ENCODE assay signal across 9 mouse cellular contexts in genomic region chr11:100200104-100200820, GRCm38 (mm10). TPM values are rescaled to one million over a fixed set of nuclear protein-coding genes. Genes with fewer than 3 reads are reported as not detected.
DNase-seq lines count a peak whose midpoint lies in the region; ATAC-seq and TF ChIP-seq lines count a peak whose summit lies in the region.
"Had no signal": no experiment of that assay in that cellular context is flagged by ENCODE, and none has a peak within 500 bp of the region (broad histone marks: within the 10 kb centered on the region; RNA-seq: fewer than 3 reads in every experiment).

No protein-coding gene starts in this region.

- ATAC-seq in frontal cortex, adult (ENCODE audit: low TSS enrichment) = peak; percentile 75
- ATAC-seq in midbrain, postnatal 0 days (ENCODE audit: low FRiP score) = no peak
- ATAC-seq in midbrain, embryonic 16.5 days = no peak
- ATAC-seq in hindbrain, embryonic 12.5 days (ENCODE audit: low FRiP score) = no peak

- H3K27ac ChIP-seq in midbrain, postnatal 0 days (ENCODE audit: low read depth, low read length) = no peak overlapping the region
- no peak overlapping the region for H3K27ac ChIP-seq in midbrain, embryonic 16.5 days (ENCODE audit: low read length)
- H3K27ac ChIP-seq in hindbrain, embryonic 12.5 days = no peak overlapping the region
- H3K27ac ChIP-seq: hindbrain, embryonic 15.5 days had no signal

- no peaks in the 10 kb centered on the region for H3K27me3 ChIP-seq in midbrain, postnatal 0 days (ENCODE audit: insufficient read depth, low read length)
- H3K27me3 ChIP-seq in midbrain, embryonic 16.5 days (ENCODE audit: control insufficient read depth, insufficient read depth, low read depth, low read length) = no peaks in the 10 kb centered on the region
- H3K27me3 ChIP-seq in hindbrain, embryonic 12.5 days = no peaks in the 10 kb centered on the region
- H3K27me3 ChIP-seq: hindbrain, embryonic 15.5 days had no signal

- WGBS in midbrain, postnatal 0 days = 48% methylated on average over 8 of the region's 8 CpGs
- 44% methylated on average over 8 of the region's 8 CpGs for whole genome bisulfite sequencing in midbrain, embryonic 16.5 days
- WGBS in hindbrain, embryonic 12.5 days = 44% methylated on average over 8 of the region's 8 CpGs

- H3K4me2 ChIP-seq in midbrain, postnatal 0 days (ENCODE audit: low read depth, low read length, poor library complexity, severe bottlenecking) = no peak overlapping the region
- H3K4me2 ChIP-seq in midbrain, embryonic 16.5 days (ENCODE audit: low read length) = no peak overlapping the region
- no peak overlapping the region for H3K4me2 ChIP-seq in hindbrain, embryonic 12.5 days (replicated peaks)
- H3K4me2 ChIP-seq: hindbrain, embryonic 15.5 days had no signal

- peak; percentile 48 for TF ChIP-seq CTCF in midbrain, postnatal 0 days (IDR thresholded peaks at IDR 0.05)
- TF ChIP-seq CTCF in brain, embryonic 14.5 days (IDR thresholded peaks at IDR 0.05; ENCODE audit: borderline replicate concordance, extremely low read depth, insufficient read depth, insufficient read length) = peak; percentile 47; the same call in 1 of the 2 replicates

- H3K4me3 ChIP-seq in midbrain, postnatal 0 days (ENCODE audit: low read depth, low read length) = no peak overlapping the region
- no peak overlapping the region for H3K4me3 ChIP-seq in midbrain, embryonic 16.5 days (ENCODE audit: low read depth, low read length)
- no peak overlapping the region for H3K4me3 ChIP-seq in hindbrain, embryonic 12.5 days
- H3K4me3 ChIP-seq: hindbrain, embryonic 15.5 days had no signal

- no peaks in the 10 kb centered on the region for H3K4me1 ChIP-seq in midbrain, postnatal 0 days (ENCODE audit: insufficient read depth, low read length)
- H3K4me1 ChIP-seq in midbrain, embryonic 16.5 days (ENCODE audit: control insufficient read depth, insufficient read depth, low read length) = no peaks in the 10 kb centered on the region
- H3K4me1 ChIP-seq in hindbrain, embryonic 12.5 days = no peaks in the 10 kb centered on the region
- H3K4me1 ChIP-seq: hindbrain, embryonic 15.5 days had no signal

- no peak overlapping the region for H3K9ac ChIP-seq in midbrain, postnatal 0 days (replicated peaks; ENCODE audit: low read length, poor library complexity, severe bottlenecking)
- no peak overlapping the region for H3K9ac ChIP-seq in midbrain, embryonic 16.5 days (ENCODE audit: low read depth, low read length)
- H3K9ac ChIP-seq in hindbrain, embryonic 12.5 days = no peak overlapping the region
- H3K9ac ChIP-seq: hindbrain, embryonic 15.5 days had no signal

- H3K36me3 ChIP-seq in midbrain, postnatal 0 days (ENCODE audit: insufficient read depth, low read length) = no peaks in the 10 kb centered on the region
- no peaks in the 10 kb centered on the region for H3K36me3 ChIP-seq in midbrain, embryonic 16.5 days (ENCODE audit: control insufficient read depth, insufficient read depth, low read length)
- H3K36me3 ChIP-seq in hindbrain, embryonic 12.5 days = no peaks in the 10 kb centered on the region
- H3K36me3 ChIP-seq: hindbrain, embryonic 15.5 days had no signal

- no peaks in the 10 kb centered on the region for H3K9me3 ChIP-seq in midbrain, postnatal 0 days (ENCODE audit: low read length)
- H3K9me3 ChIP-seq in midbrain, embryonic 16.5 days (replicated peaks; ENCODE audit: control insufficient read depth, low read length, poor library complexity, severe bottlenecking) = no peaks in the 10 kb centered on the region
- H3K9me3 ChIP-seq in hindbrain, embryonic 12.5 days (replicated peaks) = no peaks in the 10 kb centered on the region
- H3K9me3 ChIP-seq: hindbrain, embryonic 15.5 days had no signal

- no peak for TF ChIP-seq POLR2A in brain, embryonic 14.5 days (IDR thresholded peaks at IDR 0.05; ENCODE audit: borderline replicate concordance, extremely low read depth, insufficient read depth, insufficient read length, poor library complexity, severe bottlenecking)

- no peak for DNase-seq in frontal cortex, postnatal 10 days (ENCODE audit: low spot score in 2 of 2)
- DNase-seq in midbrain, postnatal 0 days (ENCODE audit: low spot score) = no peak
- peak; percentile 20 for DNase-seq in brain, embryonic 14.5 days (ENCODE audit: low read depth)
- DNase-seq in layer of hippocampus, postnatal 25 days (ENCODE audit: extremely low spot score in 1 of 2, low spot score in 1 of 2) = peak; percentile 26 to 60
- peak; percentile 51 for DNase-seq in right cerebral cortex, postnatal 14 days

RNA-seq across cellular contexts. Expression of gene Krt14, which starts 7.1 kb away (rescaled TPM):
- 0.42 and 9.5 TPM in 2 replicates for total RNA-seq in midbrain, postnatal 0 days (2014; rRNA removed)
- 0.54 and 0.75 TPM in 2 replicates for polyA plus RNA-seq in midbrain, postnatal 0 days (2015; fragmentation: Nextera tagmentation; extraction: Ambion mirVana)
- 0.19 and 0.28 TPM in 2 replicates for polyA plus RNA-seq in midbrain, embryonic 16.5 days (2015; fragmentation: Nextera tagmentation; extraction: Ambion mirVana)
- 22.8 and 36.6 TPM in 2 replicates for polyA plus RNA-seq in brain, embryonic 14.5 days (2012; rRNA removed)
- not detected for total RNA-seq in layer of hippocampus, postnatal 25 days (2021)
- 10.2 and 12.3 TPM in 2 replicates for polyA plus RNA-seq in hindbrain, embryonic 12.5 days (2016; fragmentation: Nextera tagmentation; extraction: Ambion mirVana)

RNA-seq across cellular contexts. Expression of gene Krt9, which starts 7.2 kb away (rescaled TPM):
- total RNA-seq in midbrain, postnatal 0 days (2014; rRNA removed) = not detected in 2 replicates
- not detected in 2 replicates for polyA plus RNA-seq in midbrain, postnatal 0 days (2015; fragmentation: Nextera tagmentation; extraction: Ambion mirVana)
- polyA plus RNA-seq in midbrain, embryonic 16.5 days (2015; fragmentation: Nextera tagmentation; extraction: Ambion mirVana) = not detected in 2 replicates
- 0.05 and 0.10 TPM in 2 replicates for polyA plus RNA-seq in brain, embryonic 14.5 days (2012; rRNA removed)
- total RNA-seq in layer of hippocampus, postnatal 25 days (2021) = 1 to 10 TPM; 2.1 to 4.0 TPM
- polyA plus RNA-seq in hindbrain, embryonic 12.5 days (2016; fragmentation: Nextera tagmentation; extraction: Ambion mirVana) = 0.08 TPM in 1 of 2 replicates, not detected in the other
- polyA plus RNA-seq: hindbrain, embryonic 15.5 days had no signal

RNA-seq across cellular contexts. Expression of gene Krt16, which starts 48.4 kb away (rescaled TPM):
- total RNA-seq in midbrain, postnatal 0 days (2014; rRNA removed) = not detected in 2 replicates
- polyA plus RNA-seq in midbrain, postnatal 0 days (2015; fragmentation: Nextera tagmentation; extraction: Ambion mirVana) = not detected in 2 replicates
- polyA plus RNA-seq in midbrain, embryonic 16.5 days (2015; fragmentation: Nextera tagmentation; extraction: Ambion mirVana) = not detected in 2 replicates
- 0.06 and 0.12 TPM in 2 replicates for polyA plus RNA-seq in brain, embryonic 14.5 days (2012; rRNA removed)
- not detected for total RNA-seq in layer of hippocampus, postnatal 25 days (2021)
- polyA plus RNA-seq in hindbrain, embryonic 12.5 days (2016; fragmentation: Nextera tagmentation; extraction: Ambion mirVana) = not detected in 2 replicates
- polyA plus RNA-seq: hindbrain, embryonic 15.5 days had no signal

RNA-seq across cellular contexts. Expression of gene Krt19, which starts 51.8 kb away (rescaled TPM):
- total RNA-seq in midbrain, postnatal 0 days (2014; rRNA removed) = 1.6 and 5.4 TPM in 2 replicates
- polyA plus RNA-seq in midbrain, postnatal 0 days (2015; fragmentation: Nextera tagmentation; extraction: Ambion mirVana) = 6.5 and 8.1 TPM in 2 replicates
- polyA plus RNA-seq in midbrain, embryonic 16.5 days (2015; fragmentation: Nextera tagmentation; extraction: Ambion mirVana) = 2.9 and 3.4 TPM in 2 replicates
- polyA plus RNA-seq in brain, embryonic 14.5 days (2012; rRNA removed) = 5.4 and 6.3 TPM in 2 replicates
- under 1 TPM in 1 of 2 experiments, not detected in 1; 0.34 TPM for total RNA-seq in layer of hippocampus, postnatal 25 days (2021)
- 4.5 and 6.7 TPM in 2 replicates for polyA plus RNA-seq in hindbrain, embryonic 12.5 days (2016; fragmentation: Nextera tagmentation; extraction: Ambion mirVana)

Comparison
In these comparisons a context has a peak if more than half of its experiments do, and no peak if none do; other contexts are left out.
1. DNase-seq: peak in brain, embryonic 14.5 days (single experiment), layer of hippocampus, postnatal 25 days (2 of 2) and right cerebral cortex, postnatal 14 days (single experiment); none in frontal cortex, postnatal 10 days (0 of 2) and midbrain, postnatal 0 days (single experiment).